Mouse (Mus musculus) heart, embryonic 12.5 days (tissue): ENCODE data around the gene Txndc17. TPM values are rescaled to one million over a fixed set of nuclear protein-coding genes. Genes with fewer than 3 reads are reported as not detected.

Experiments used
- ATAC-seq: fragments of 200-750 bp; cut with Nextera tagmentation; 2 replicates; pipeline ENCODE4 v1.8.0; 2017; ENCODE audit warnings: moderate TSS enrichment, moderate library complexity; ENCODE audit not compliant: insufficient number of reproducible peaks, low FRiP score
- H3K27ac ChIP-seq: fragments of 300-500 bp; sonication (generic); 2 replicates; pipeline ENCODE4 v1.5.1; 2016; ENCODE audit warnings: mild to moderate bottlenecking, moderate library complexity; ENCODE audit not compliant: poor library complexity, severe bottlenecking
- H3K27me3 ChIP-seq: fragments of 300-500 bp; sonication (generic); replicated peaks from 2 replicates; pipeline ENCODE4 v1.6.1; 2016; ENCODE audit warnings: mild to moderate bottlenecking, moderate library complexity
- H3K36me3 ChIP-seq: fragments of 300-500 bp; sonication (generic); 2 replicates; pipeline ENCODE4 v1.6.1; 2016; ENCODE audit warnings: mild to moderate bottlenecking, moderate library complexity
- H3K4me1 ChIP-seq: fragments of 300-500 bp; sonication (generic); replicated peaks from 2 replicates; pipeline ENCODE4 v1.6.1; 2016; ENCODE audit warnings: mild to moderate bottlenecking
- H3K4me2 ChIP-seq: fragments of 300-500 bp; sonication (generic); 2 replicates; pipeline ENCODE4 v1.6.1; 2016; ENCODE audit warnings: mild to moderate bottlenecking, moderate library complexity
- H3K4me3 ChIP-seq: fragments of 300-500 bp; sonication (generic); 2 replicates; pipeline ENCODE4 v1.5.1; 2016; ENCODE audit warnings: mild to moderate bottlenecking
- H3K9ac ChIP-seq: fragments of 300-500 bp; sonication (generic); 2 replicates; pipeline ENCODE4 v1.6.1; 2016; ENCODE audit warnings: mild to moderate bottlenecking, moderate library complexity
- H3K9me3 ChIP-seq: fragments of 300-500 bp; sonication (generic); replicated peaks from 2 replicates; pipeline ENCODE4 v1.6.1; 2016; ENCODE audit warnings: mild to moderate bottlenecking, moderate library complexity
- WGBS: fragments of 180-500 bp; shearing (Covaris S2); methylation state at CpG from one replicate; pipeline ENCODE4 v1.1.7; 2016; 5-methylcytosine and 5-hydroxymethylcytosine counted together
- polyA plus RNA-seq: library from polyadenylated mRNA; unstranded; fragments of >200 nt; fragmentation: Nextera tagmentation; extraction: Ambion mirVana; gene quantifications from 2 replicates; pipeline ENCODE4 v1.2.1, GENCODE M21; 2016

The Txndc17 gene
- polyA plus RNA-seq, 1 experiment from 2014 or later: 141 TPM

GRCm38 (mm10) chr11:72223414-72223813 lies 16.1 kb downstream of the Txndc17 start:
- Histone ChIP-seq H3K4me2 (no peak overlapping the region), H3K36me3 (peaks cover 5% of the 10 kb centered on the region; the same call in 1 of the 2 replicates), H3K4me3 (no peak overlapping the region), H3K4me1 (0 out of 2 replicates have a peak, but pooled peaks cover 2% of the 10 kb centered on the region), H3K9me3 (no peaks in the 10 kb centered on the region), H3K9ac (no peak overlapping the region), H3K27ac (no peak overlapping the region), H3K27me3 (peaks cover 8% of the 10 kb centered on the region; the same call in 1 of the 2 replicates)
- 74% methylated on average over 4 of the region's 4 CpGs for WGBS
- ATAC-seq: no peak

DNA sequence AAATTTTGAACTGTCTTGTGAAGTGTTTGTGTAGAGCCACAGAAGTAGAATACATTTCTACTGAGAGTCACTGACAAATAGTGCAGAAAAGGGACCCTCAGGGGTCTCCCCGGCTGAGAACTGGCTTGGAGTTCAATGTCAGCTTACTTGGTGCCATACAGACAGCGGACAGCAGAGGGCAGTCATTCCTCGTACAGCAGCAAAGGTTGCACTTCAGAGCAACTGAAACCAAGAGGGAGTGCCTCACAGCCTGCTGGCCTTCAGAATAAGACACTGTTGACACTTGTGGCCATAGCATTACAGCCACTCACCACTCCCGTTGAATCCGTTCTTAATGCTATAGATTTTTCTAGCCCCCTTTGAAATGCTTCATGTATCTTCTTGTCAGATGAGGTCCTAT lies 17.5 kb downstream of the Txndc17 start:
- ATAC-seq: no peak
- peaks cover 13% of the 10 kb centered on the region; the same call in 1 of the 2 replicates for H3K27me3 ChIP-seq
- no peak overlapping the region for H3K9ac ChIP-seq
- H3K36me3 ChIP-seq: no peaks in the 10 kb centered on the region
- H3K4me3 ChIP-seq: no peak overlapping the region
- no peak overlapping the region for H3K27ac ChIP-seq
- H3K9me3 ChIP-seq: no peaks in the 10 kb centered on the region
- no peak overlapping the region for H3K4me2 ChIP-seq
- WGBS: 11% methylated on average over 5 of the region's 5 CpGs
- 0 out of 2 replicates have a peak, but pooled peaks cover 2% of the 10 kb centered on the region for H3K4me1 ChIP-seq

- Histone ChIP-seq H3K4me2 (no peak overlapping the region), H3K27ac (no peak overlapping the region), H3K9ac (no peak overlapping the region), H3K9me3 (no peaks in the 10 kb centered on the region), H3K36me3 (no peaks in the 10 kb centered on the region), H3K4me1 (0 out of 2 replicates have a peak, but pooled peaks cover 2% of the 10 kb centered on the region), H3K4me3 (no peak overlapping the region), H3K27me3 (peaks cover 17% of the 10 kb centered on the region; the same call in 1 of the 2 replicates)
- no peak for ATAC-seq
- WGBS: 60% methylated on average over 10 of the region's 10 CpGs
These were observed 18.9 kb downstream of the Txndc17 start for GRCm38 (mm10) chr11:72226020-72226791.

GRCm38 (mm10) chr11:72226901-72227300 lies 19.6 kb downstream of the Txndc17 start:
- ATAC-seq: no peak
- Histone ChIP-seq H3K4me1 (0 out of 2 replicates have a peak, but pooled peaks cover 2% of the 10 kb centered on the region), H3K27me3 (peaks cover 17% of the 10 kb centered on the region; the same call in 1 of the 2 replicates), H3K36me3 (no peaks in the 10 kb centered on the region), H3K4me2 (no peak overlapping the region), H3K9ac (no peak overlapping the region), H3K4me3 (no peak overlapping the region), H3K27ac (no peak overlapping the region), H3K9me3 (no peaks in the 10 kb centered on the region)
- 74% methylated on average over 6 of the region's 6 CpGs for WGBS

GRCm38 (mm10) chr11:72228513-72228912 lies 21.2 kb downstream of the Txndc17 start:
- peaks cover 17% of the 10 kb centered on the region; the same call in 1 of the 2 replicates for H3K27me3 ChIP-seq
- no peak overlapping the region for H3K9ac ChIP-seq
- no peak for ATAC-seq
- no peaks in the 10 kb centered on the region for H3K36me3 ChIP-seq
- H3K4me3 ChIP-seq: no peak overlapping the region
- no peaks in the 10 kb centered on the region for H3K9me3 ChIP-seq
- WGBS: 90% methylated on average over 4 of the region's 4 CpGs
- H3K4me1 ChIP-seq: 0 out of 2 replicates have a peak, but pooled peaks cover 2% of the 10 kb centered on the region
- no peak overlapping the region for H3K4me2 ChIP-seq
- H3K27ac ChIP-seq: no peak overlapping the region

DNA sequence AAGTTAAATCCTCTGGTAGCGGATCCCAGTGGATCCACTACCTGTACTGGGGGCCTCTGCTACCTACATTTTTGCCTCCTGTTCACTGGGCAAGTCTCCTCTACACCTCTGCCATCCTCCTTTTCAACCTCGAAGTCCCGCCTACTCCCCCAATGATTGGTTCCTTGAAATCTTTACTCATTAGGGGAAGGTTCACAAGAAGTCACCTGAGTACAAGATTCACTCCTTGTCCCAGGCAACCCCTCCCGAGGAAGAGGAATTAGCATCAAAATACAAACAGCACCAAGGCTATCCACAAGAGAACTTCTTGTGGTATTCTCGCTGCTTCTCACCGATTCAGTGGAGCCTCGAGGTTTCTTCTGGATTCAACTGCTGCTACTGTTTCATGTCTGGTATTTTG lies 24.7 kb downstream of the Txndc17 start:
- 72% methylated on average over 7 of the region's 7 CpGs for WGBS
- Histone ChIP-seq H3K27ac (no peak overlapping the region), H3K27me3 (peaks cover 21% of the 10 kb centered on the region; the same call in 1 of the 2 replicates), H3K9me3 (no peaks in the 10 kb centered on the region), H3K4me3 (no peak overlapping the region), H3K4me1 (no peaks in the 10 kb centered on the region), H3K36me3 (no peaks in the 10 kb centered on the region), H3K9ac (no peak overlapping the region), H3K4me2 (no peak overlapping the region)
- ATAC-seq: no peak

- 43% methylated on average over 1 of the region's 1 CpGs for WGBS
These were observed 25.6 kb downstream of the Txndc17 start for GRCm38 (mm10) chr11:72232991-72233390.

DNA sequence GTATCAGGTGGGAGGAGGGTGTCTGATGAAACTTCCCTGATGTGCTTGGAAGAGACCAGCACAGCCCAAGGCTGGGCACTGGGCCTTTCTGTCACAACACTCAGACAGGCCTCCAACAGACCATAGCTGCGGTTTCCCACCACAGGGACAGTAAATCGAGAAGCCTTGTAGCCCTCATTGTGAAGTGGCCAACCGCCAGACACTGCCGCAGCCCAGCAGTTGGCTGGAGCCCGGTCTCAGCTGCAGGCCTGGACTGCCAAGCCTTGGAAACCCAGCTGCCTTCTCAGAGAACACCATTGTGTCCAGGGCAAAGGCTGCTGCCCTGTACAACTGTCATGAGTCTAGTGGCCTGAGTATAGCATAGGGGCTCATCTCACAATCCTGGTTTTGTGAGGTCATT lies 26.7 kb downstream of the Txndc17 start:
- no peaks in the 10 kb centered on the region for H3K4me1 ChIP-seq
- WGBS: 68% methylated on average over 5 of the region's 5 CpGs
- no peak overlapping the region for H3K27ac ChIP-seq
- H3K4me2 ChIP-seq: no peak overlapping the region
- H3K36me3 ChIP-seq: no peaks in the 10 kb centered on the region
- no peak overlapping the region for H3K9ac ChIP-seq
- no peak for ATAC-seq
- 0 out of 2 replicates have a peak, but pooled peaks cover 10% of the 10 kb centered on the region for H3K27me3 ChIP-seq
- no peak overlapping the region for H3K4me3 ChIP-seq
- no peaks in the 10 kb centered on the region for H3K9me3 ChIP-seq

More at GRCm38 (mm10) chr11:72232991-72233390, 25.6 kb downstream of the Txndc17 start:
- Histone ChIP-seq H3K27me3 (peaks cover 17% of the 10 kb centered on the region; the same call in 1 of the 2 replicates), H3K4me3 (no peak overlapping the region), H3K4me1 (no peaks in the 10 kb centered on the region), H3K9me3 (no peaks in the 10 kb centered on the region), H3K9ac (no peak overlapping the region), H3K27ac (no peak overlapping the region), H3K4me2 (no peak overlapping the region), H3K36me3 (no peaks in the 10 kb centered on the region)
- ATAC-seq: no peak

DNA sequence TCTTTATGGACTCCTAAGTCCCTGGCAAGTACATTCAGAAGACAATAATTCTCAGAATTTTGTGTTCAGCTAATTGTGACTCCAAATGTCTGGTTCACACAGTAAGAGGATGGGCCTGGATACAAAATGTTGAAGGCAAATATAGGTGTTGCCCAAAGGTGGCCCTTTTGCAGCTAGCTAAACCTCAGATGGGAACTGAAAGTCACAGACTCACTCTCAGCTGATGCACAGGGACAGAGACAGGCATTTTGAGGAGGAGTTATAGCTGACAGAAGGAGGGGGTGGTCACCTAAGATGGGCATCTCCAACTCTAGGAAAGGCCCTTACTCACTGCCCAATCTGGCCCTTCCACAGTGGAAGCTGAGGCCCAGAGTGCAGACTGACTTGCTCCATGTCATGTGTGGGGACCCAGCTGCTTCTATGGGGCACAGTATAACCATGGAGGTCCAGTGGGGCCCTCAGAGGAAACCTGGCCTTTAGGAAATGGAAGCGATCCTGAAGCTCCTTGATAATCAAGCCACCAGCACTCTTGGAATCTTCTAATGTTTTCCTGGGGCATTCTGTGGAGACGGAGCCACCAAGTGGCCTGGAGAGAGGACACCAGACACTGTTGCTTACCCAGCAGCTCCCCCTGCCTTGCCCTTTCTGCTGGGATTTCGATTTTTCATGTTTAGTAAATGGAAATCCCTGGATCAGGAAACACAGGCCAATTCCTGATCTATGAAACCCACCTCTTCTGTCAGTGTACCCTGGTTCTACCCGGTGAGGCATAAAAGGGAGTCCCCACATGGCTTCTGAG lies 32.9 kb downstream of the Txndc17 start:
- 62% methylated on average over 4 of the region's 4 CpGs for WGBS
- Histone ChIP-seq H3K27me3 (peaks cover 18% of the 10 kb centered on the region), H3K9me3 (no peaks in the 10 kb centered on the region), H3K4me2 (no peak overlapping the region), H3K36me3 (no peaks in the 10 kb centered on the region), H3K4me1 (no peaks in the 10 kb centered on the region), H3K4me3 (no peak overlapping the region), H3K9ac (no peak overlapping the region), H3K27ac (no peak overlapping the region)
- no peak for ATAC-seq

DNA sequence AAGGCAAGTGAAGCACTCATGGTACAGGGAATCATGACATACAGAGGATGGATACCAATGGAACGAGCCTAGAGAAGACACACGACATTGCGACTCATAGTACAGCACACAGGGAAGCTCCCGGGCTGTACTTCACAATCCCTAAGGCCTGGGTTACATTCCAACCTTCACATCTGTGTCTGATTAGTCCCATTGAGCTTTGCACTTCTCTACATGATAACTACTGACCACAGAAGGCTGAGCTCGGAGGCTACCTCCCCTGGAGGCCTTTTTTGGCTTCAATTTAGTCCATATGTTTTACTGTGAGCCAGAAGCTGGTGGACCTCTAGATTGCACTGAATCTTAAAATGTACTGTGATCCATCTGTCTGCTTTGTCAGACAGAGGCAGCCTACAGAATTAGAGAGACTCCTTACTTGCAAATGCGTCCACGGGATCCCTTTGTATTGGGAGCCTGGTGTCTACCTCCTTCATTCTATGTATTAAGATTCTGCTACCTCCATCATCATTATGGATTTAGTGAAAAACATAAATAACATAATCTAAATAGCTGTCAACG lies 37.9 kb downstream of the Txndc17 start:
- H3K4me1 ChIP-seq: no peaks in the 10 kb centered on the region
- H3K36me3 ChIP-seq: no peaks in the 10 kb centered on the region
- no peak overlapping the region for H3K4me2 ChIP-seq
- ATAC-seq: no peak
- no peaks in the 10 kb centered on the region for H3K9me3 ChIP-seq
- no peak overlapping the region for H3K27ac ChIP-seq
- H3K9ac ChIP-seq: no peak overlapping the region
- peaks cover 26% of the 10 kb centered on the region for H3K27me3 ChIP-seq
- WGBS: 69% methylated on average over 8 of the region's 8 CpGs
- H3K4me3 ChIP-seq: no peak overlapping the region

GRCm38 (mm10) chr11:72255629-72256028 lies 48.3 kb downstream of the Txndc17 start:
- no peaks in the 10 kb centered on the region for H3K36me3 ChIP-seq
- no peak overlapping the region for H3K4me2 ChIP-seq
- H3K27ac ChIP-seq: no peak overlapping the region
- no peak overlapping the region for H3K9ac ChIP-seq
- WGBS: 88% methylated on average over 4 of the region's 4 CpGs
- no peak overlapping the region for H3K4me3 ChIP-seq
- H3K9me3 ChIP-seq: no peaks in the 10 kb centered on the region
- H3K27me3 ChIP-seq: peaks cover 21% of the 10 kb centered on the region
- H3K4me1 ChIP-seq: no peaks in the 10 kb centered on the region
- ATAC-seq: no peak
